Mouse (Mus musculus) limb, embryonic 14.5 days (tissue): Measurements from ENCODE around the gene Pifo. TPM values are rescaled to one million over a fixed set of nuclear protein-coding genes. Genes with fewer than 3 reads are reported as not detected.

Experiments used
- ATAC-seq: fragments of 200-750 bp; cut with Nextera tagmentation; 2 replicates; pipeline ENCODE4 v1.8.0; 2017; ENCODE audit warnings: low read depth, moderate number of reproducible peaks, moderate TSS enrichment; ENCODE audit not compliant: low FRiP score
- DNase-seq: peaks from one replicate; pipeline ENCODE4 v3.0.0-alpha.2; 2015; ENCODE audit warnings: low spot score
- H3K27ac ChIP-seq: fragments of 300-500 bp; sonication (generic); replicated peaks from 2 replicates; pipeline ENCODE4 v1.5.1; 2014; ENCODE audit warnings: low read depth, mild to moderate bottlenecking, low read length, moderate library complexity, mixed read lengths
- H3K27me3 ChIP-seq: fragments of 300-500 bp; sonication (generic); 2 replicates; pipeline ENCODE4 v1.6.1; 2014; ENCODE audit warnings: low read length, mixed read lengths; ENCODE audit not compliant: control insufficient read depth, insufficient read depth
- H3K36me3 ChIP-seq: fragments of 300-500 bp; sonication (generic); 2 replicates; pipeline ENCODE4 v1.6.1; 2014; ENCODE audit warnings: mild to moderate bottlenecking, low read length, moderate library complexity, mixed read lengths; ENCODE audit not compliant: control insufficient read depth, insufficient read depth
- H3K4me1 ChIP-seq: fragments of 300-500 bp; sonication (generic); 2 replicates; pipeline ENCODE4 v1.6.1; 2014; ENCODE audit warnings: antibody characterized with exemption, low read length, mixed read lengths; ENCODE audit not compliant: control insufficient read depth, insufficient read depth
- H3K4me2 ChIP-seq: fragments of 300-500 bp; sonication (generic); replicated peaks from 2 replicates; pipeline ENCODE4 v1.6.1; 2014; ENCODE audit warnings: low read depth, mild to moderate bottlenecking, low read length, moderate library complexity; ENCODE audit not compliant: severe bottlenecking
- H3K4me3 ChIP-seq: fragments of 300-500 bp; sonication (generic); replicated peaks from 2 replicates; pipeline ENCODE4 v1.5.1; 2014; ENCODE audit warnings: low read length
- H3K9ac ChIP-seq: fragments of 300-500 bp; sonication (generic); 2 replicates; pipeline ENCODE4 v1.6.1; 2014; ENCODE audit warnings: mild to moderate bottlenecking, low read depth, low read length, moderate library complexity; ENCODE audit not compliant: severe bottlenecking
- H3K9me3 ChIP-seq: fragments of 300-500 bp; sonication (generic); 2 replicates; pipeline ENCODE4 v1.6.1; 2016; ENCODE audit warnings: low read length; ENCODE audit not compliant: control insufficient read depth
- POLR2A ChIP-seq: fragments of 200-500 bp; IDR thresholded peaks from 2 replicates; pipeline ENCODE4 v1.8.0; 2012; ENCODE audit warnings: inconsistent platforms, mild to moderate bottlenecking, moderate library complexity, borderline replicate concordance; ENCODE audit not compliant: insufficient read depth, insufficient read length; ENCODE audit errors: extremely low read depth
- WGBS: fragments of 180-500 bp; shearing (Covaris S2); extraction: QIAGEN DNeasy Blood & Tissue Kit; methylation state at CpG from one replicate; pipeline ENCODE4 v1.1.7; 2014; 5-methylcytosine and 5-hydroxymethylcytosine counted together
- polyA plus RNA-seq, 2 experiments: library from polyadenylated mRNA; depleted of rRNA in 1 of 2; stranded (reverse) in 1 of 2; unstranded in 1 of 2; fragments of >200 nt; fragmentation: Nextera tagmentation in 1 of 2; extraction: Ambion mirVana in 1 of 2; gene quantifications; 2 replicates each; pipeline versions ENCODE4 v1.2.1 to v1.2.3; 2012 to 2014

The Pifo gene
- polyA plus RNA-seq (2012; rRNA removed) (0.09 TPM in 1 of 2 replicates, not detected in the other), polyA plus RNA-seq (2014; fragmentation: Nextera tagmentation; extraction: Ambion mirVana) (not detected in 2 replicates)

DNA sequence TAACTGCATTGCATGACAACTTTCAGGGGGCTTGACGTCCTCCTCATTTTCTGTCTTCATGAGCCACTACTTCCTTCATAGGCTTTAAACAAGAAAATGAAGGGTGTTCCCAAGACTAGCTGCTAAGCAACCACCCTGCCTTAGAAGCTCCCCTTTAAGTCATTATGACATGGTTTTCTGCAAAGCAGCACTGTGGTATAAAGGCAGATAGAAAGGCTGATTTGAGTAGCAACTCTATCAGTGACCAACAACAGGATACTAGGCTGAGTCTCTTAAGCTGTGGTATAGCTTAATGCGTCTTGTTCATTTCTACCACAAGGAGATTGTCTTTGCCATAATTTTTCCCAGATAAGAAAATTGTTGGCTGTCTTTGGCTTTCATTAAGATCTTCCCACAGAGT, at the start of gene Pifo:
Gene Pifo, minus strand, starts transcription at position 101 of the 400 bp plus-strand sequence.
- ATAC-seq (no peak), DNase-seq (no peak)
- Histone ChIP-seq H3K4me1 (no peaks in the 10 kb centered on the region), H3K9ac (no peak within 1 kb of the TSS), H3K36me3 (no peaks in the 10 kb centered on the region), H3K9me3 (no peaks in the 10 kb centered on the region), H3K27me3 (no peaks in the 10 kb centered on the region), H3K4me3 (no peak within 1 kb of the TSS), H3K27ac (no peak within 1 kb of the TSS), H3K4me2 (no peak within 1 kb of the TSS)
- TF ChIP-seq POLR2A: no peak
- 82% methylated on average over 2 of the region's 2 CpGs for WGBS

DNA sequence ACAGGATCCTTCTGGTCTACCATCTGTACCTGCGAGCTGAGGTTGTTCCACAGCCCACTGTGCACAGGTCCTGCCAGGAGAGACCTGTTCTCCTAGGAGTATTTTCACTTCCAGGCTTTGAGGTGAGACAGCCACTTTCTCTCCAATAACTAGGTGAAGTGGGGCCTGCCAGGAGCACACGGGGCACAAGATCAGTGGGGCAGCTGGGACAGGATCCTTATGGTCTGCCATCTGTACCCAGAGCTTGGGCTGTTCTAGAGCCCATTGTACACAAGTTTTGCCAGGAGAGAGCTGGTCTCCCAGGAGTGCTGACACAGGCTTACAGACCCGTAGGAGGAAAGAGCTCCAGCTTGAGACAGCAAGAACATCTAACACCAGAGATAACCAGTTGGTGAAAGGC, 43.5 kb upstream of the Pifo start:
- Histone ChIP-seq H3K4me2 (no peak overlapping the region), H3K9ac (no peak overlapping the region), H3K36me3 (no peaks in the 10 kb centered on the region), H3K9me3 (no peaks in the 10 kb centered on the region), H3K4me3 (no peak overlapping the region), H3K27ac (no peak overlapping the region), H3K27me3 (no peaks in the 10 kb centered on the region), H3K4me1 (no peaks in the 10 kb centered on the region)
- DNase-seq (no peak), ATAC-seq (no peak)
- WGBS: 80% methylated on average over 3 of the region's 3 CpGs
- no peak for TF ChIP-seq POLR2A

DNA sequence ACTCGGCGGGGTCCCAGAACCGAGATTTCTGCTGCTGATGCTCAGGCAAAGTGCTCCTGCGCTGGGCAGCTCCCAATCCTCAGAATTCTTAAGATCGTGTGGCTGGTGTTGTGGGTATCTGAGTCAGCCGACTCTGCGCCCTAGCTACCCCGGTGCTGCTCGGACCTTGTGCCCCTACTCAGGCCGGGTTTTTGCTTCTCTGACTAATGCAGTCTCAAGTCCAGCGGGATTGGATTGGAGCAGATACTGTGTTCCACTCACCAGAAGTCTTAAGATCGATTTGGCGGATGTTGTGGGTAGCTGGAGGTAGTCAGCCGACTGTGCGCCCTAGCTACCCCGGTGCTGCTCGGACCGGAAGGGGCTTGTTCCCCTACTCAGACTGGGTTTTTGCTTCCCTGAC, 37.5 kb upstream of the Pifo start:
- ATAC-seq (no peak), DNase-seq (no peak)
- TF ChIP-seq POLR2A: no peak
- H3K4me3 ChIP-seq: no peak overlapping the region
- no peaks in the 10 kb centered on the region for H3K9me3 ChIP-seq
- no peak overlapping the region for H3K27ac ChIP-seq
- no peaks in the 10 kb centered on the region for H3K36me3 ChIP-seq
- no peak overlapping the region for H3K9ac ChIP-seq
- no peaks in the 10 kb centered on the region for H3K27me3 ChIP-seq
- no peaks in the 10 kb centered on the region for H3K4me1 ChIP-seq
- WGBS: 68% methylated on average over 18 of the region's 18 CpGs
- no peak overlapping the region for H3K4me2 ChIP-seq

DNA sequence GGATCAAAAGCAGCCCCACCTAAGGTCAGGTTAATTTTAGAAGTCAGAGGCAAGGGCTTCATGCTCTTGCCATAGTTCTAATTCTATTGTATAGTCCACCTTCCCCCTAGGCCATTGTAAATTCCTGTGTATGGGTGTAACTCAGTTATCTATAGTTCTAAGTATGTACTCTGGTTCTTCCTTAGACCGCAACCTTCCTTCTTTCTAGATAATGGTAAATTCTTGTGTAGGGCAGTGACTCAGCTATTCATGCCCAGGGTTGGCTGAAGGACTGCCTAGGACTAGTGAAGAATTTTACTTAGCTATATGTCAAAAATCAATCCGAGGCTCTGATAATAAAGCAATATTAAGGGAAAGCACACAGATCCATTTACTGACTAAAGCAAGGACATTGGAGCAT, 25.9 kb upstream of the Pifo start:
- WGBS: 92% methylated on average over 2 of the region's 2 CpGs
- H3K4me2 ChIP-seq: no peak overlapping the region
- no peaks in the 10 kb centered on the region for H3K27me3 ChIP-seq
- DNase-seq (no peak), ATAC-seq (no peak)
- no peaks in the 10 kb centered on the region for H3K4me1 ChIP-seq
- no peaks in the 10 kb centered on the region for H3K36me3 ChIP-seq
- no peak overlapping the region for H3K9ac ChIP-seq
- no peak for TF ChIP-seq POLR2A
- no peaks in the 10 kb centered on the region for H3K9me3 ChIP-seq
- H3K4me3 ChIP-seq: no peak overlapping the region
- no peak overlapping the region for H3K27ac ChIP-seq

DNA sequence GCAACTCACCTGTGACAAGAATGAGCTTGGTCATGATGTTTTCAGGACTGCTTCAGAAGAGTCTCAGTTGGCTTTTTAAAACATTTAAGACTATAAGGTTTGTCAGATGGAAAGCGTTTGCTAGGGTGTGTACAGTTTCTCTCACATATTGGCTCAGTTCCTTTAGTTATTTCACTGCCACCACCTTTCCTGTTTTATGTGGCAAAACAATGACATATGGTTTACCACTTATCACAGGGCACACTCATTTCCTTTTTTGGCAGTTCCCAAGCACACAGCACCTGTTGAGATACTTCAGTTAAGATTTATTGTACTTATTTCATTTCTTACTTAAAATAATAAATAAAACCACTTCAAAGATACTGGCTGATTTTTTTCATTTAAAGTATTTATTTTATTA, 18.3 kb upstream of the Pifo start, which contains the start of gene Chil5:
Gene Chil5, minus strand, starts transcription at position 34 of the 400 bp plus-strand sequence.
- Histone ChIP-seq H3K4me2 (no peak within 1 kb of the TSS), H3K27me3 (no peaks in the 10 kb centered on the region), H3K9me3 (no peaks in the 10 kb centered on the region), H3K27ac (no peak within 1 kb of the TSS), H3K4me1 (no peaks in the 10 kb centered on the region), H3K9ac (no peak within 1 kb of the TSS), H3K4me3 (no peak within 1 kb of the TSS), H3K36me3 (no peaks in the 10 kb centered on the region)
- WGBS: 61% methylated on average over 1 of the region's 1 CpGs
- ATAC-seq: no peak
- no peak for DNase-seq
- no peak for TF ChIP-seq POLR2A

DNA sequence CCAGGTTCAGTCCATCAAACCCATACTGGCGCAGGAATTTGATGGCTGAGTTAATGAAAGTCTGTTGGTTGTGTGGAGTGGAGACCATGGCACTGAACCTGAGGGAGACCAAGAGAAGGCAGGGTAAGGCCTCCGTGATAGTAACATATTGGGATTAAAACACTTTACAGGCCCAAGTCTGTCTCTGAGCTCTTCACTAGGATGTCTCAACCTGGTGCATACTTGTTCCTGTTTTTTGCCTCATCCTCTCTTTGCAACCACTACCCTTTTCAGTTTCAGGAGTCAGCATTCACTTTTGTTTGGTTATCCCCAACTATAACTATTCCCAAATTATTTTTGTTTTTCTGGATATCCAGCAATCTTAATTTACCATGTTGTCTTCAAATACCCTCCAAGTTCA, 9.7 kb upstream of the Pifo start:
- Histone ChIP-seq H3K4me2 (no peak overlapping the region), H3K27ac (no peak overlapping the region), H3K36me3 (no peaks in the 10 kb centered on the region), H3K9me3 (no peaks in the 10 kb centered on the region), H3K27me3 (no peaks in the 10 kb centered on the region), H3K4me3 (no peak overlapping the region), H3K9ac (no peak overlapping the region), H3K4me1 (no peaks in the 10 kb centered on the region)
- TF ChIP-seq POLR2A: no peak
- DNase-seq: no peak
- no peak for ATAC-seq
- WGBS: 85% methylated on average over 2 of the region's 2 CpGs
